Mouse (Mus musculus) megakaryocyte, embryonic 14.5 days (primary cell): ENCODE measurements around the gene Zbtb14. TPM values are rescaled to one million over a fixed set of nuclear protein-coding genes. Genes with fewer than 3 reads are reported as not detected.
A peak's percentile ranks its signal among the peaks of the same experiment; 100 is the strongest.

Experiments used
- H3K27me3 ChIP-seq: replicated peaks from 2 replicates; pipeline ENCODE3; 2012; ENCODE audit warnings: inconsistent platforms
- H3K36me3 ChIP-seq: replicated peaks from 2 replicates; pipeline ENCODE3; 2012; ENCODE audit warnings: low read length, inconsistent platforms, mixed read lengths
- H3K4me1 ChIP-seq: 2 replicates; pipeline ENCODE4 v1.6.1; 2012; ENCODE audit warnings: inconsistent platforms
- H3K4me3 ChIP-seq: replicated peaks from 2 replicates; pipeline ENCODE3; 2012; ENCODE audit warnings: moderate library complexity, mild to moderate bottlenecking, inconsistent platforms
- H3K9me3 ChIP-seq: 2 replicates; pipeline ENCODE4 v1.6.1; 2012; ENCODE audit warnings: inconsistent platforms
- FLI1 ChIP-seq: IDR thresholded peaks from 2 replicates; pipeline ENCODE4 v1.6.1; 2012; ENCODE audit warnings: low read length, inconsistent platforms, mixed read lengths
- GATA1 ChIP-seq: IDR thresholded peaks from 3 replicates; pipeline ENCODE4 v1.6.1; 2012; ENCODE audit warnings: mixed read lengths, low read length, inconsistent platforms, borderline replicate concordance
- polyA plus RNA-seq: library from polyadenylated mRNA; stranded (reverse); fragments of >175 nt; gene quantifications from 2 replicates; pipeline ENCODE4 v1.2.3, GENCODE M21; 2012; ENCODE audit warnings: low replicate concordance; ENCODE audit not compliant: insufficient read depth

The Zbtb14 gene
- polyA plus RNA-seq, 1 experiment: 0.57 TPM

- Histone ChIP-seq H3K27me3 (no peaks in the 10 kb centered on the region), H3K4me1 (peaks cover 36% of the 10 kb centered on the region), H3K36me3 (no peaks in the 10 kb centered on the region), H3K9me3 (no peaks in the 10 kb centered on the region), H3K4me3 (no peak overlapping the region)
- no peak for TF ChIP-seq GATA1
- no peak for TF ChIP-seq FLI1
Observed at GRCm38 (mm10) chr17:69398092-69398491, 15.2 kb downstream of the Zbtb14 start.

GRCm38 (mm10) chr17:69401146-69401545 lies 18.3 kb downstream of the Zbtb14 start:
- no peaks in the 10 kb centered on the region for H3K27me3 ChIP-seq

GRCm38 (mm10) chr17:69416163-69416562 lies 33.3 kb downstream of the Zbtb14 start:
- Histone ChIP-seq H3K36me3 (peaks cover 2% of the 10 kb centered on the region), H3K4me1 (peaks cover 29% of the 10 kb centered on the region), H3K27me3 (no peaks in the 10 kb centered on the region), H3K4me3 (peak overlapping the region; percentile 93), H3K9me3 (no peaks in the 10 kb centered on the region)
- no peak; the same call in 2 of the 3 replicates for TF ChIP-seq GATA1
- no peak for TF ChIP-seq FLI1

More at GRCm38 (mm10) chr17:69401146-69401545, 18.3 kb downstream of the Zbtb14 start:
- no peak for TF ChIP-seq GATA1
- TF ChIP-seq FLI1: no peak
- Histone ChIP-seq H3K4me3 (no peak overlapping the region), H3K36me3 (no peaks in the 10 kb centered on the region), H3K4me1 (peaks cover 34% of the 10 kb centered on the region), H3K9me3 (0 out of 2 replicates have a peak, but pooled peaks cover 2% of the 10 kb centered on the region)

- TF ChIP-seq FLI1: peak; percentile 94
- no peak for TF ChIP-seq GATA1
- Histone ChIP-seq H3K9me3 (no peaks in the 10 kb centered on the region), H3K27me3 (no peaks in the 10 kb centered on the region), H3K4me3 (peak overlapping the region; percentile 93), H3K36me3 (peaks cover 4% of the 10 kb centered on the region), H3K4me1 (peaks cover 33% of the 10 kb centered on the region)
Observed at GRCm38 (mm10) chr17:69416920-69417661, 34.2 kb downstream of the Zbtb14 start.

- Histone ChIP-seq H3K27me3 (no peaks in the 10 kb centered on the region), H3K4me3 (peak overlapping the region; percentile 93), H3K9me3 (no peaks in the 10 kb centered on the region), H3K4me1 (peaks cover 39% of the 10 kb centered on the region), H3K36me3 (peaks cover 4% of the 10 kb centered on the region)
- TF ChIP-seq FLI1: no peak
- no peak for TF ChIP-seq GATA1
Observed at GRCm38 (mm10) chr17:69417724-69418373, 35.0 kb downstream of the Zbtb14 start.

- no peaks in the 10 kb centered on the region for H3K9me3 ChIP-seq
- no peaks in the 10 kb centered on the region for H3K27me3 ChIP-seq
- peaks cover 30% of the 10 kb centered on the region for H3K4me1 ChIP-seq
- peak overlapping the region; percentile 64 for H3K4me3 ChIP-seq
- H3K36me3 ChIP-seq: peaks cover 4% of the 10 kb centered on the region
- TF ChIP-seq GATA1 (no peak), FLI1 (no peak)
Observed at GRCm38 (mm10) chr17:69421592-69421991, 38.7 kb downstream of the Zbtb14 start.

- TF ChIP-seq FLI1 (no peak), GATA1 (no peak)
- peaks cover 39% of the 10 kb centered on the region for H3K27me3 ChIP-seq
Observed at GRCm38 (mm10) chr17:69437836-69438235, 55.0 kb downstream of the Zbtb14 start.

GRCm38 (mm10) chr17:69438486-69438885 lies 55.6 kb downstream of the Zbtb14 start:
- Histone ChIP-seq H3K4me1 (peaks cover 23% of the 10 kb centered on the region), H3K4me3 (peak overlapping the region; percentile 89), H3K9me3 (peaks cover 8% of the 10 kb centered on the region; the same call in 1 of the 2 replicates), H3K36me3 (no peaks in the 10 kb centered on the region), H3K27me3 (peaks cover 39% of the 10 kb centered on the region)
- no peak for TF ChIP-seq GATA1
- TF ChIP-seq FLI1: no peak

More at GRCm38 (mm10) chr17:69437836-69438235, 55.0 kb downstream of the Zbtb14 start:
- Histone ChIP-seq H3K36me3 (no peaks in the 10 kb centered on the region), H3K4me1 (peaks cover 23% of the 10 kb centered on the region), H3K4me3 (no peak overlapping the region), H3K9me3 (peaks cover 8% of the 10 kb centered on the region; the same call in 1 of the 2 replicates)

GRCm38 (mm10) chr17:69438990-69439491 lies 56.2 kb downstream of the Zbtb14 start, which contains the start of gene Akain1:
TSS of gene Akain1 (plus strand) at chr17:69439326.
- peaks cover 39% of the 10 kb centered on the region for H3K27me3 ChIP-seq
- H3K4me3 ChIP-seq: peak within 1 kb of the TSS; percentile 89
- peaks cover 8% of the 10 kb centered on the region; the same call in 1 of the 2 replicates for H3K9me3 ChIP-seq
- no peaks in the 10 kb centered on the region for H3K36me3 ChIP-seq
- TF ChIP-seq FLI1: no peak
- TF ChIP-seq GATA1: no peak
- H3K4me1 ChIP-seq: peaks cover 23% of the 10 kb centered on the region
